Mouse (Mus musculus) lung, embryonic 14.5 days (tissue): ENCODE results near the gene Susd1. TPM values are rescaled to one million over a fixed set of nuclear protein-coding genes. Genes with fewer than 3 reads are reported as not detected.
A peak's percentile ranks its signal among the peaks of the same experiment; 100 is the strongest.

Source experiments
- ATAC-seq: fragments of 200-750 bp; cut with Nextera tagmentation; 2 replicates; pipeline ENCODE4 v1.8.0; 2017; ENCODE audit warnings: mild to moderate bottlenecking, moderate TSS enrichment, moderate library complexity; ENCODE audit not compliant: insufficient read depth
- DNase-seq: peaks from one replicate; pipeline ENCODE4 v3.0.0-alpha.2; 2015
- H3K27ac ChIP-seq: fragments of 300-500 bp; sonication (generic); 2 replicates; pipeline ENCODE4 v1.5.1; 2014; ENCODE audit warnings: low read depth, mild to moderate bottlenecking, moderate library complexity
- H3K27me3 ChIP-seq: fragments of 300-500 bp; sonication (generic); 2 replicates; pipeline ENCODE4 v1.6.1; 2014; ENCODE audit warnings: low read length, control low read depth; ENCODE audit not compliant: insufficient read depth
- H3K36me3 ChIP-seq: fragments of 300-500 bp; sonication (generic); 2 replicates; pipeline ENCODE4 v1.6.1; 2014; ENCODE audit warnings: control low read depth; ENCODE audit not compliant: insufficient read depth
- H3K4me1 ChIP-seq: fragments of 300-500 bp; sonication (generic); 2 replicates; pipeline ENCODE4 v1.6.1; 2014; ENCODE audit warnings: antibody characterized with exemption, control low read depth; ENCODE audit not compliant: insufficient read depth
- H3K4me2 ChIP-seq: fragments of 300-500 bp; sonication (generic); 2 replicates; pipeline ENCODE4 v1.6.1; 2014; ENCODE audit warnings: mild to moderate bottlenecking
- H3K4me3 ChIP-seq: fragments of 300-500 bp; sonication (generic); 2 replicates; pipeline ENCODE4 v1.5.1; 2014; ENCODE audit warnings: low read depth, low read length
- H3K9ac ChIP-seq: fragments of 300-500 bp; sonication (generic); 2 replicates; pipeline ENCODE4 v1.6.1; 2014
- H3K9me3 ChIP-seq: fragments of 300-500 bp; sonication (generic); 2 replicates; pipeline ENCODE4 v1.6.1; 2016; ENCODE audit warnings: low read depth, low read length, control low read depth
- CTCF ChIP-seq: IDR thresholded peaks from 2 replicates; pipeline ENCODE4 v1.5.1; 2016; ENCODE audit warnings: antibody characterized with exemption, low read depth
- WGBS: fragments of 180-500 bp; shearing (Covaris S2); extraction: QIAGEN DNeasy Blood & Tissue Kit; methylation state at CpG from one replicate; pipeline ENCODE4 v1.1.7; 2014; 5-methylcytosine and 5-hydroxymethylcytosine counted together
- polyA plus RNA-seq: library from polyadenylated mRNA; unstranded; fragments of >200 nt; fragmentation: Nextera tagmentation; extraction: Ambion mirVana; gene quantifications from 2 replicates; pipeline ENCODE4 v1.2.1, GENCODE M21; 2014

Gene Susd1
- polyA plus RNA-seq, 1 experiment from 2014 or later = 5.1 TPM

GRCm38 (mm10) chr4:59459216-59459955 is 21.0 kb upstream of the Susd1 start:
- Histone ChIP-seq H3K27ac (peak overlapping the region; percentile 66; the same call in 1 of the 2 replicates), H3K27me3 (no peaks in the 10 kb centered on the region), H3K4me3 (no peak overlapping the region), H3K36me3 (no peaks in the 10 kb centered on the region), H3K9me3 (no peaks in the 10 kb centered on the region), H3K9ac (no peak overlapping the region), H3K4me2 (no peak overlapping the region), H3K4me1 (peaks cover 19% of the 10 kb centered on the region; the same call in 1 of the 2 replicates)
- TF ChIP-seq CTCF = no peak
- ATAC-seq = peak; percentile 43
- WGBS = 45% methylated on average over 13 of the region's 13 CpGs
- DNase-seq = peak; percentile 34

GRCm38 (mm10) chr4:59457941-59458340 is 19.5 kb upstream of the Susd1 start:
- WGBS = 28% methylated on average over 9 of the region's 9 CpGs
- Histone ChIP-seq H3K4me2 (peak overlapping the region; percentile 23; the same call in 1 of the 2 replicates), H3K27me3 (no peaks in the 10 kb centered on the region), H3K4me3 (no peak overlapping the region), H3K9me3 (no peaks in the 10 kb centered on the region), H3K9ac (no peak overlapping the region), H3K4me1 (peaks cover 19% of the 10 kb centered on the region; the same call in 1 of the 2 replicates), H3K27ac (no peak overlapping the region), H3K36me3 (no peaks in the 10 kb centered on the region)
- TF ChIP-seq CTCF = no peak
- ATAC-seq (no peak), DNase-seq (peak; percentile 86)

GRCm38 (mm10) chr4:59457091-59457490 is 18.7 kb upstream of the Susd1 start:
- no peaks in the 10 kb centered on the region for H3K9me3 ChIP-seq
- no peak overlapping the region for H3K4me2 ChIP-seq
- H3K27ac ChIP-seq = no peak overlapping the region
- ATAC-seq = no peak
- TF ChIP-seq CTCF = no peak
- H3K4me1 ChIP-seq = peaks cover 19% of the 10 kb centered on the region; the same call in 1 of the 2 replicates
- WGBS = 83% methylated on average over 5 of the region's 5 CpGs
- no peak overlapping the region for H3K9ac ChIP-seq
- no peaks in the 10 kb centered on the region for H3K36me3 ChIP-seq
- no peak for DNase-seq
- no peak overlapping the region for H3K4me3 ChIP-seq
- H3K27me3 ChIP-seq = no peaks in the 10 kb centered on the region

- 66% methylated on average over 2 of the region's 2 CpGs for WGBS
- H3K36me3 ChIP-seq = no peaks in the 10 kb centered on the region
- H3K9me3 ChIP-seq = no peaks in the 10 kb centered on the region
- H3K4me1 ChIP-seq = peaks cover 16% of the 10 kb centered on the region; the same call in 1 of the 2 replicates
- DNase-seq (no peak), ATAC-seq (no peak)
- no peaks in the 10 kb centered on the region for H3K27me3 ChIP-seq
- TF ChIP-seq CTCF = no peak
- H3K4me3 ChIP-seq = no peak overlapping the region
- H3K27ac ChIP-seq = no peak overlapping the region
- no peak overlapping the region for H3K4me2 ChIP-seq
- H3K9ac ChIP-seq = no peak overlapping the region
Observed at GRCm38 (mm10) chr4:59455465-59455864, 17.0 kb upstream of the Susd1 start.

- Histone ChIP-seq H3K9ac (no peak overlapping the region), H3K4me1 (0 out of 2 replicates have a peak, but pooled peaks cover 8% of the 10 kb centered on the region), H3K27ac (no peak overlapping the region), H3K4me2 (no peak overlapping the region), H3K9me3 (no peaks in the 10 kb centered on the region), H3K36me3 (no peaks in the 10 kb centered on the region), H3K4me3 (no peak overlapping the region), H3K27me3 (no peaks in the 10 kb centered on the region)
- ATAC-seq (no peak), DNase-seq (no peak)
- TF ChIP-seq CTCF = no peak
- 52% methylated on average over 3 of the region's 3 CpGs for WGBS
Observed at GRCm38 (mm10) chr4:59454046-59454445, 15.6 kb upstream of the Susd1 start.

- WGBS = 66% methylated on average over 8 of the region's 8 CpGs
- no peak overlapping the region for H3K27ac ChIP-seq
- no peaks in the 10 kb centered on the region for H3K9me3 ChIP-seq
- H3K4me1 ChIP-seq = 0 out of 2 replicates have a peak, but pooled peaks cover under 1% of the 10 kb centered on the region
- no peak overlapping the region for H3K9ac ChIP-seq
- no peak for TF ChIP-seq CTCF
- ATAC-seq = no peak
- no peaks in the 10 kb centered on the region for H3K27me3 ChIP-seq
- no peak overlapping the region for H3K4me2 ChIP-seq
- no peak for DNase-seq
- H3K4me3 ChIP-seq = no peak overlapping the region
- H3K36me3 ChIP-seq = no peaks in the 10 kb centered on the region
Observed at GRCm38 (mm10) chr4:59452503-59452933, 14.1 kb upstream of the Susd1 start.

- TF ChIP-seq CTCF = no peak
- H3K4me1 ChIP-seq = no peaks in the 10 kb centered on the region
- no peaks in the 10 kb centered on the region for H3K36me3 ChIP-seq
- H3K9ac ChIP-seq = no peak overlapping the region
- ATAC-seq (peak; percentile 22; the same call in 1 of the 2 replicates), DNase-seq (no peak)
- peak overlapping the region; percentile 25; the same call in 1 of the 2 replicates for H3K27ac ChIP-seq
- H3K4me3 ChIP-seq = no peak overlapping the region
- H3K4me2 ChIP-seq = no peak overlapping the region
- H3K9me3 ChIP-seq = no peaks in the 10 kb centered on the region
- H3K27me3 ChIP-seq = no peaks in the 10 kb centered on the region
- 76% methylated on average over 3 of the region's 3 CpGs for WGBS
Observed at GRCm38 (mm10) chr4:59450906-59451305, 12.5 kb upstream of the Susd1 start.
